Comparison of ENCODE assay signal across 15 mouse cellular contexts in genomic region chr7:117259674-117260294, GRCm38 (mm10).
A peak's percentile ranks its signal among the peaks of the same experiment; 100 is the strongest.
DNase-seq lines count a peak whose midpoint lies in the region; ATAC-seq and TF ChIP-seq lines count a peak whose summit lies in the region.
"Had no signal": no experiment of that assay in that cellular context is flagged by ENCODE, and none has a peak within 500 bp of the region (broad histone marks: within the 10 kb centered on the region; RNA-seq: fewer than 3 reads in every experiment).

No protein-coding gene starts in this region.

- H3K4me3 ChIP-seq in cortical plate, adult 2 months (ENCODE audit: insufficient read depth, low read length), result no peak overlapping the region
- no peak overlapping the region for H3K4me3 ChIP-seq in limb, embryonic 10.5 days
- H3K4me3 ChIP-seq in forebrain, embryonic 15.5 days, result no peak overlapping the region
- H3K4me3 ChIP-seq: midbrain, embryonic 12.5 days had no signal

- TF ChIP-seq CTCF in cortical plate, adult 2 months (IDR thresholded peaks at IDR 0.05; ENCODE audit: extremely low read depth, insufficient read depth, low read length), result no peak

- WGBS in limb, embryonic 10.5 days, result 72% methylated on average over 6 of the region's 6 CpGs
- WGBS in forebrain, embryonic 15.5 days, result 61% methylated on average over 6 of the region's 6 CpGs

- H3K9me3 ChIP-seq in limb, embryonic 10.5 days (replicated peaks), result no peaks in the 10 kb centered on the region
- H3K9me3 ChIP-seq in forebrain, embryonic 15.5 days, result no peaks in the 10 kb centered on the region
- H3K9me3 ChIP-seq: midbrain, embryonic 12.5 days had no signal

- peak overlapping the region; percentile 41; the same call in 1 of the 2 replicates for H3K27ac ChIP-seq in cortical plate, adult 2 months (ENCODE audit: insufficient read depth, low read length)
- peak overlapping the region; percentile 65 for H3K27ac ChIP-seq in limb, embryonic 10.5 days
- no peak overlapping the region for H3K27ac ChIP-seq in forebrain, embryonic 15.5 days (replicated peaks)
- H3K27ac ChIP-seq: liver, embryonic 14.5 days; midbrain, embryonic 12.5 days had no signal

- peak; percentile 2 for DNase-seq in kidney, adult 9 months
- DNase-seq in kidney, postnatal 4 days, result no peak
- peak; percentile 3 for DNase-seq in NIH3T3 (ENCODE audit: low read depth)
- DNase-seq in limb, embryonic 10.5 days (ENCODE audit: low spot score), result no peak
- DNase-seq in cerebellum, postnatal 4 days (ENCODE audit: low spot score in 2 of 2), result no peak
- DNase-seq: adrenal gland, adult 8-10 months; cerebellum, adult 8-10 months; heart, postnatal 10 days had no signal

- no peak overlapping the region for H3K9ac ChIP-seq in forebrain, embryonic 15.5 days (replicated peaks)
- H3K9ac ChIP-seq: liver, embryonic 14.5 days; midbrain, embryonic 12.5 days had no signal

- ATAC-seq in forebrain, embryonic 15.5 days (replicated peaks), result no peak
- ATAC-seq: forebrain, embryonic 14.5 days; hindbrain, embryonic 16.5 days; lung, postnatal 0 days had no signal

- no peaks in the 10 kb centered on the region for H3K27me3 ChIP-seq in limb, embryonic 10.5 days (ENCODE audit: low read depth, poor library complexity, severe bottlenecking)
- no peaks in the 10 kb centered on the region for H3K27me3 ChIP-seq in forebrain, embryonic 15.5 days
- H3K27me3 ChIP-seq: midbrain, embryonic 12.5 days had no signal

- H3K4me1 ChIP-seq in cortical plate, adult 2 months (ENCODE audit: control insufficient read depth, insufficient read depth, low read length), result peaks cover 9% of the 10 kb centered on the region; the same call in 1 of the 2 replicates
- H3K4me1 ChIP-seq in limb, embryonic 10.5 days, result peaks cover 54% of the 10 kb centered on the region
- H3K4me1 ChIP-seq in forebrain, embryonic 15.5 days, result 0 out of 2 replicates have a peak, but pooled peaks cover 3% of the 10 kb centered on the region

- H3K36me3 ChIP-seq in limb, embryonic 10.5 days, result no peaks in the 10 kb centered on the region
- no peaks in the 10 kb centered on the region for H3K36me3 ChIP-seq in forebrain, embryonic 15.5 days
- H3K36me3 ChIP-seq: midbrain, embryonic 12.5 days had no signal

- no peak for TF ChIP-seq POLR2A in cortical plate, adult 2 months (IDR thresholded peaks at IDR 0.05; ENCODE audit: extremely low read depth, insufficient read depth, low read length)

- H3K4me2 ChIP-seq in forebrain, embryonic 15.5 days (replicated peaks), result no peak overlapping the region
- H3K4me2 ChIP-seq: midbrain, embryonic 12.5 days had no signal

Comparison
In these comparisons a context has a peak if more than half of its experiments do, and no peak if none do; other contexts are left out.
1. DNase-seq: peak in kidney, adult 9 months (single experiment) and NIH3T3 (single experiment); none in kidney, postnatal 4 days (0 of 2), limb, embryonic 10.5 days (single experiment) and cerebellum, postnatal 4 days (0 of 2).